Mouse (Mus musculus) midbrain, embryonic 15.5 days (tissue): ENCODE results near the gene Gm9112. TPM values are rescaled to one million over a fixed set of nuclear protein-coding genes. Genes with fewer than 3 reads are reported as not detected.
"Not testable (repeated sequence)": the region's sequence is repeated elsewhere in the genome, so short reads cannot be mapped to it uniquely, and the experiment has no call there.

ENCODE experiments used
- ATAC-seq: fragments of 200-750 bp; cut with Nextera tagmentation; replicated peaks from 2 replicates; pipeline ENCODE4 v1.8.0; 2017; ENCODE audit warnings: moderate TSS enrichment
- H3K27ac ChIP-seq: fragments of 300-500 bp; sonication (generic); 2 replicates; pipeline ENCODE4 v1.5.1; 2015; ENCODE audit warnings: mild to moderate bottlenecking, inconsistent platforms
- H3K27me3 ChIP-seq: fragments of 300-500 bp; sonication (generic); replicated peaks from 2 replicates; pipeline ENCODE4 v1.6.1; 2015; ENCODE audit warnings: inconsistent platforms
- H3K36me3 ChIP-seq: fragments of 300-500 bp; sonication (generic); replicated peaks from 2 replicates; pipeline ENCODE4 v1.6.1; 2015; ENCODE audit warnings: inconsistent platforms
- H3K4me1 ChIP-seq: fragments of 300-500 bp; sonication (generic); 2 replicates; pipeline ENCODE4 v1.6.1; 2015; ENCODE audit warnings: inconsistent platforms
- H3K4me2 ChIP-seq: fragments of 300-500 bp; sonication (generic); 2 replicates; pipeline ENCODE4 v1.6.1; 2015; ENCODE audit warnings: inconsistent platforms, mild to moderate bottlenecking, moderate library complexity
- H3K4me3 ChIP-seq: fragments of 300-500 bp; sonication (generic); 2 replicates; pipeline ENCODE4 v1.5.1; 2015; ENCODE audit warnings: mild to moderate bottlenecking, inconsistent platforms
- H3K9ac ChIP-seq: fragments of 300-500 bp; sonication (generic); 2 replicates; pipeline ENCODE4 v1.6.1; 2015; ENCODE audit warnings: mild to moderate bottlenecking, inconsistent platforms
- H3K9me3 ChIP-seq: fragments of 300-500 bp; sonication (generic); 2 replicates; pipeline ENCODE4 v1.6.1; 2016; ENCODE audit warnings: inconsistent platforms
- WGBS: fragments of 180-500 bp; shearing (Covaris S2); methylation state at CpG from one replicate; pipeline ENCODE4 v1.1.7; 2015; ENCODE audit warnings: mixed read lengths; 5-methylcytosine and 5-hydroxymethylcytosine counted together
- polyA plus RNA-seq: library from polyadenylated mRNA; unstranded; fragments of >200 nt; fragmentation: Nextera tagmentation; extraction: Ambion mirVana; gene quantifications from 2 replicates; pipeline ENCODE4 v1.2.1, GENCODE M21; 2015

The Gm9112 gene
- not detected in 2 replicates for polyA plus RNA-seq

GRCm38 (mm10) chrX:102707535-102707934 lies at the start of gene Gm9112, which contains the start of gene Dmrtc1b:
TSS of gene Gm9112 (minus strand) at chrX:102707635.
TSS of gene Dmrtc1b (plus strand) at chrX:102707865.
- not testable (repeated sequence) for H3K4me3 ChIP-seq, H3K36me3 ChIP-seq, H3K9ac ChIP-seq, H3K4me1 ChIP-seq, ATAC-seq, H3K9me3 ChIP-seq, H3K27ac ChIP-seq, H3K4me2 ChIP-seq, H3K27me3 ChIP-seq
- WGBS = 81% methylated on average over 10 of the region's 10 CpGs

DNA sequence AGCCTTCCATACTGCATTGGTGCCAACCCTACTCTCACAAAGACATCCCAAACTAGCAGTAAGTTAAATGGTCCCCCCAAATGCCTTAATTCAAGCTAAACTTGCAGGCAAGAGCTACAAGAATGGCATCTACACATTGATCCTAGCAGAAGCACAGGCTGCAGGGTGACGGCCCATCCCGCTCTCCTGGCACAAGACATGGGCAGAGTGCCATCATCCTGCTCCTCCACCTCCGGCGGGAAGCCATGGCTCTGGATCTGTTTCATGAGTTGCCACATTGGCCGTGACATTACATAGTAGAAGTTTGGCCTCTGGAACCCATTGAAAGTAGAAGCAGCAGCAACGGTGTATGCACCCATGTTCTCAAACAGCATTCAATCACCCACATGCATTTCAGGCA lies 16.8 kb upstream of the Gm9112 start:
- H3K27me3 ChIP-seq, H3K4me3 ChIP-seq, H3K27ac ChIP-seq, H3K4me1 ChIP-seq, ATAC-seq, H3K9ac ChIP-seq, H3K36me3 ChIP-seq, H3K4me2 ChIP-seq, H3K9me3 ChIP-seq: not testable (repeated sequence)
- 90% methylated on average over 6 of the region's 6 CpGs for WGBS

DNA sequence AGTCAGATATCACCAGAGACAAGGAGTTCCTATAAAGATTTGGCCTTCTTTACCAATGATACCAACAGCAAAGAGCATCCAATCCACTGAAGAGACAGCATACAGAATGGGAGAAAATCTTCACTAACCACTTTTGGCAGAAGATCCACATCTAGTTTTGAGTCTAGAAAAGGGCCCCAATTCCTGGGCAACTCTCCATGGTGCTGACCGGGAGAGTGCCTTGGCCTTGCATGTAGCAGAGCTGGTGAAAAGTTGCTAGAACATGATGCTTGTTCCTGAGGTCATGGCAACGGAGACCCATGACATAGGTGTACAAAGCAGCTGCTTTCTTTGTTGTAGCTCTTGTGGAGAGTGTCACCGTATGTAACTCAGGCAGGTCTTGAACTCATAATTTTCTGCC lies 6.8 kb downstream of the Gm9112 start:
- H3K27ac ChIP-seq, H3K36me3 ChIP-seq, H3K9me3 ChIP-seq, H3K4me2 ChIP-seq, H3K9ac ChIP-seq, H3K27me3 ChIP-seq, H3K4me1 ChIP-seq, ATAC-seq, H3K4me3 ChIP-seq: not testable (repeated sequence)
- WGBS = 73% methylated on average over 3 of the region's 3 CpGs

GRCm38 (mm10) chrX:102689252-102689651 lies 18.2 kb downstream of the Gm9112 start:
- not testable (repeated sequence) for H3K9ac ChIP-seq, H3K36me3 ChIP-seq, H3K4me3 ChIP-seq, H3K27ac ChIP-seq, H3K4me2 ChIP-seq, H3K27me3 ChIP-seq, H3K4me1 ChIP-seq, H3K9me3 ChIP-seq
- 20% methylated on average over 4 of the region's 4 CpGs for WGBS
- peak; percentile 70 for ATAC-seq

GRCm38 (mm10) chrX:102686872-102687271 lies 20.6 kb downstream of the Gm9112 start, which contains the start of gene Gm3880:
TSS of gene Gm3880 (minus strand) at chrX:102686972.
- ATAC-seq, H3K4me3 ChIP-seq, H3K4me2 ChIP-seq, H3K36me3 ChIP-seq, H3K9ac ChIP-seq, H3K27ac ChIP-seq, H3K9me3 ChIP-seq, H3K4me1 ChIP-seq, H3K27me3 ChIP-seq: not testable (repeated sequence)
- 88% methylated on average over 5 of the region's 5 CpGs for WGBS

DNA sequence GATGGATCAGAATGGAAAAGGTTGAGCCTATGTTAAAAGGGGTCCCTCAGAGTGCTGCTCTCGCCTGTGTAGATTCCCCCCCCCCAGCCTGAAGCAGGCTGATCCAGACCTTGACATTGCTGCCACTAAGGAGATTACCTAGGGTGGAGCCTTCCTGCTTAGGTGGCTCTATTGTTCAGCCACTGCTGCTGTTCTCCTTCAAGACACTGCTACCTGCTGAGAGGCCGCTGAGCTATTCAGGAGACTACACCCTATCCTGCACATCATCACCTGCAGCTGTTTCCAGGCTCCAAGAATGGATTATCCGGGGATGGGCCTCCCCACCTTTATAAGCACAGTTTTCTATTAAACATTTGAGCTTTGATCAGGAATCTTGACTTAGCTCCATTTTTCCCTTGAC lies 22.7 kb downstream of the Gm9112 start:
- H3K27me3 ChIP-seq, H3K36me3 ChIP-seq, H3K4me2 ChIP-seq, H3K4me3 ChIP-seq, H3K9ac ChIP-seq, H3K27ac ChIP-seq, H3K9me3 ChIP-seq, H3K4me1 ChIP-seq, ATAC-seq: not testable (repeated sequence)
- 36% methylated on average over 3 of the region's 3 CpGs for WGBS

DNA sequence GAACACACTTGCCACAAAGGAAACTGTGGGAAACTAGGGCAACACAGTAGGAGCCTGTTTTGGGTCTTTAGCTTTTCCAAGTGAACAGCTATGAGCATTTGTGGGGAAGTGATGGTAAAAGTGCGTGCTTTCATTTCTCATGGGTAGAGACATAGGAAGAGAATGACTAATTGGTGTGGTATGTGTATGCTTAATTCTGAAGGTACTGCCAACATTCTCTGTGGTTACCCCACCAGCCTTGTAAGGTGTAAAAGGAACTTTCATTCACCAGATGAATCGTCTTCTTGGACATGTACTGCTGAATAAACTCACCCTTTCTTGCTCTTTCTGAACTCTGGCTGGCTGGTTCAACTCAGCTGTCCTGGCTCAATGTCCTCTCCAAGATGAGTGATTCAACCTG lies 40.8 kb downstream of the Gm9112 start:
- no peak overlapping the region for H3K4me2 ChIP-seq
- H3K9me3 ChIP-seq = no peaks in the 10 kb centered on the region
- H3K4me3 ChIP-seq = no peak overlapping the region
- no peaks in the 10 kb centered on the region for H3K36me3 ChIP-seq
- no peaks in the 10 kb centered on the region for H3K4me1 ChIP-seq
- H3K9ac ChIP-seq = no peak overlapping the region
- ATAC-seq = no peak
- WGBS = 77% methylated on average over 2 of the region's 2 CpGs
- no peaks in the 10 kb centered on the region for H3K27me3 ChIP-seq
- no peak overlapping the region for H3K27ac ChIP-seq

- Histone ChIP-seq H3K27ac (no peak overlapping the region), H3K36me3 (no peaks in the 10 kb centered on the region), H3K9ac (no peak overlapping the region), H3K4me1 (no peaks in the 10 kb centered on the region), H3K4me2 (no peak overlapping the region), H3K27me3 (no peaks in the 10 kb centered on the region), H3K4me3 (no peak overlapping the region), H3K9me3 (no peaks in the 10 kb centered on the region)
- no peak for ATAC-seq
- WGBS = 21% methylated on average over 3 of the region's 3 CpGs
Observed at GRCm38 (mm10) chrX:102660712-102661111, 46.7 kb downstream of the Gm9112 start.

Other genes with a start within 250 kb of the Gm9112 start
- 7.8 and 9.3 TPM in 2 replicates for gene Hdac8, start 202.3 kb downstream of the Gm9112 start, polyA plus RNA-seq
- 7.5 and 8.1 TPM in 2 replicates for gene Phka1, start 63.4 kb downstream of the Gm9112 start, polyA plus RNA-seq
- not detected in 2 replicates for gene Gm3880, start 20.7 kb downstream of the Gm9112 start, polyA plus RNA-seq
- gene Dmrtc1b, start 230 bp upstream of the Gm9112 start, polyA plus RNA-seq = not detected in 2 replicates
- gene Dmrtc1c1, start 95.3 kb upstream of the Gm9112 start, polyA plus RNA-seq = not detected in 2 replicates
- not detected in 2 replicates for gene Dmrtc1c2, start 147.0 kb upstream of the Gm9112 start, polyA plus RNA-seq
- not detected in 2 replicates for gene 1700031F05Rik, start 160.3 kb upstream of the Gm9112 start, polyA plus RNA-seq
- 1.8 and 2.5 TPM in 2 replicates for gene Dmrtc1a, start 201.1 kb upstream of the Gm9112 start, polyA plus RNA-seq
- gene 1700011M02Rik, start 201.3 kb upstream of the Gm9112 start, polyA plus RNA-seq = not detected in 2 replicates
- gene 1700018G05Rik, start 220.7 kb upstream of the Gm9112 start, polyA plus RNA-seq = not detected in 2 replicates